Mouse (Mus musculus): ENCODE measurements at regions not wholly inside any gene's neighbourhood (a gene's known extent, or its start where the extent isn't known, plus 50 kb on each side); places are given as distances from the start of the nearest gene placed in this dataset.
A peak's percentile ranks its signal among the peaks of the same experiment; 100 is the strongest.

GRCm38 (mm10) chr5:149338016-149338696 is 73.4 kb upstream of the Medag start:
- peak; percentile 80 to 88 for DNase-seq (ENCODE audit: low spot score in 2 of 2)

- no peak for DNase-seq (ENCODE audit: low spot score in 2 of 2)
These were observed 72.9 kb upstream of the Medag start for GRCm38 (mm10) chr5:149338697-149339078.

GRCm38 (mm10) chr5:149340361-149340760 is 71.2 kb upstream of the Medag start:
- peak in 1 of 2 experiments; percentile 37 for DNase-seq (ENCODE audit: low spot score in 2 of 2)

DNA sequence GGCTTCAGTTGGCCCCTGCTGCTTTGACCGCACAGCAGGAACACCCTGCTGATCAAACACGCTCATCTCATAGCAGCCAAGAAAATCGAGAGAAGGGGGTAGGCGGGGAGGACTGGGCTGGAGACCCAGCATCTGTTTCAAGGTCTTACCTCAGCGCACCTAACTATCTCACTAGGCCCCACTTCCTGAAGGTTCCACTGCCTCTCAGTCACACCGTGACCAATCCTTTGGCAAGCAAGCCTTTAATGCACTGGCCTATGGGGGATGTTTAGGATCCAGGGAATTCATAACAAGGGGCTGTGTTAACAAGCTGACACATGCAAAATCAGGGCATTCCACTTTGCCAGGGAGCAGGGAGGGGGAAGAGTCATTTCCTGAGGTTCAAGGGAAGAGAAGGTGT is 70.1 kb upstream of the Medag start:
- DNase-seq (ENCODE audit: low spot score in 2 of 2) = no peak

- no peak for DNase-seq (ENCODE audit: low spot score in 2 of 2)
These were observed 67.7 kb upstream of the Medag start for GRCm38 (mm10) chr5:149343610-149344527.

GRCm38 (mm10) chr5:149344528-149344855 is 67.1 kb upstream of the Medag start:
- DNase-seq (ENCODE audit: low spot score in 2 of 2) = no peak

- DNase-seq (ENCODE audit: low spot score in 2 of 2) = no peak
These were observed 66.4 kb upstream of the Medag start for GRCm38 (mm10) chr5:149345161-149345560.

DNA sequence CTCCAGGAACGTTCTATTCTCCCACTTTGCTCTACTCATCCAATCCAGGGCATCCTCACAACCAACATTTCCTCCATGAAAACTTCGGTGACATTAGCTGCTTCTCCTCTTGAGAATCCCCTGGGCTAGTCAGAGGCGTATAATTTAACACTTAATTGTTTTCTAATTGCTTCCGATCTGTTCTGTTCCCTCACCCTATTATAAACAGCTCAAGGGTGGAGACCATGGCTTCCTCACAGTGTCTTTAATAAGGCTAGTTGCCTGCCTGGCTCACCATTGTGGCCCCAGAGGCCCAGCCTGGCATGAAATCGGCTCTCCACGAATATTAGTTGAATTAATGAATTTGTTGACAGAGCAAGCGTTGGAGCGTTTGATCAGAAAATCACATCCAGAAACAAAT is 61.9 kb upstream of the Medag start:
- DNase-seq (ENCODE audit: low spot score in 2 of 2) = no peak

DNA sequence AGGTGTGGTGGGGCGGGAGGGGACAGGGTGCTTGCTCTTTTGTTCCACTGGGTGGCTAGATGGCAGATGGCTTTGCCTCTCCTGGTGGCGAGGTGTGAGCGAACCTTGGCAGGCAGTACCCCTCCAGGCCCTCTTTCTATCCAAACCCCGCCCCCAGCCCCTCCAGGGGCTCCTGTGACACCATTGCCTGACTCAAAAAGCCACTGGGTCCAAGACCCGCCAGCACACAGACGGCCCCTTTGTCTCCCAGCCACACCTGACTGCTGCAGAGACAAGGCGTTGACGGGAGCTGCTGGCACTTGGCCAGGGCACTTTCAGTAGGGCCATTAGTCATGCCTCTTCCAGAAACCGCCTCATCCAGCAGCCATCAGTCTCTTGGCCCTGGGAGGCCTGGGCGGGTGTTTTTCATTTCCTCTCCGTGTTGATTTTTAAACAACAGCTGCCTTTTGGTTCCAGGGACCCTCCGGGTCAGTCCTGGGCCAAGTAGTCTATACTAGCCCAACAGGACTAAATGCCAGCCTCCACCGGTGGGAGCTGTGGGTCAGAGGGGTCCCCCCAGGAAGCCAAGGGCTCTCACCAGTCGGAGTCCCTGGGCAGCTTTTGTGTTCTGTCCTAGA is 58.4 kb upstream of the Medag start:
- no peak for DNase-seq (ENCODE audit: low spot score in 2 of 2)

- no peak for DNase-seq (ENCODE audit: low spot score in 2 of 2)
These were observed 57.0 kb upstream of the Medag start for GRCm38 (mm10) chr5:149354448-149355115.

- no peak for DNase-seq (ENCODE audit: low spot score in 2 of 2)
These were observed 56.4 kb upstream of the Medag start for GRCm38 (mm10) chr5:149355131-149355530.

GRCm38 (mm10) chr5:149356970-149357369 is 54.6 kb upstream of the Medag start:
- no peak for DNase-seq (ENCODE audit: low spot score in 2 of 2)
